Mouse (Mus musculus): ENCODE data around the gene Rnf25. TPM values are rescaled to one million over a fixed set of nuclear protein-coding genes. Genes with fewer than 3 reads are reported as not detected.

Rnf25 gene
- polyA plus RNA-seq, 1 experiment from 2014 or later = 10.6 TPM

Small RNAs within 50 kb of the gene (microRNA-seq; reads per million reads assigned to microRNA genes)
- not detected for gene Gm25035

Other genes starting within 250 kb of the Rnf25 start
- gene Catip, start 239.3 kb downstream of the Rnf25 start, polyA plus RNA-seq (2014; fragmentation: Nextera tagmentation; extraction: Ambion mirVana) = 0.86 and 1.1 TPM in 2 replicates
- gene Slc11a1, start 226.2 kb downstream of the Rnf25 start, polyA plus RNA-seq (2014; fragmentation: Nextera tagmentation; extraction: Ambion mirVana) = 1.7 and 2.2 TPM in 2 replicates
- 12.5 and 19.0 TPM in 2 replicates for gene Ctdsp1, start 209.9 kb downstream of the Rnf25 start, polyA plus RNA-seq (2014; fragmentation: Nextera tagmentation; extraction: Ambion mirVana)
- 0.17 and 0.20 TPM in 2 replicates for gene Vil1, start 192.0 kb downstream of the Rnf25 start, polyA plus RNA-seq (2014; fragmentation: Nextera tagmentation; extraction: Ambion mirVana)
- gene Cnot9, start 95.3 kb downstream of the Rnf25 start, polyA plus RNA-seq (2014; fragmentation: Nextera tagmentation; extraction: Ambion mirVana) = 48.6 and 52.9 TPM in 2 replicates
- 7.5 and 11.9 TPM in 2 replicates for gene Plcd4, start 58.5 kb downstream of the Rnf25 start, polyA plus RNA-seq (2014; fragmentation: Nextera tagmentation; extraction: Ambion mirVana)
- 27.9 and 28.3 TPM in 2 replicates for gene Usp37, start 57.1 kb downstream of the Rnf25 start, polyA plus RNA-seq (2014; fragmentation: Nextera tagmentation; extraction: Ambion mirVana)
- gene Zfp142, start 13.2 kb downstream of the Rnf25 start, polyA plus RNA-seq (2014; fragmentation: Nextera tagmentation; extraction: Ambion mirVana) = 9.3 and 9.5 TPM in 2 replicates
- gene Bcs1l, start 13.1 kb downstream of the Rnf25 start, polyA plus RNA-seq (2014; fragmentation: Nextera tagmentation; extraction: Ambion mirVana) = 22.9 and 26.4 TPM in 2 replicates
- gene Stk36, start within 50 bp of the Rnf25 start, polyA plus RNA-seq (2014; fragmentation: Nextera tagmentation; extraction: Ambion mirVana) = 14.6 and 17.9 TPM in 2 replicates
- 11.6 and 17.1 TPM in 2 replicates for gene Ttll4, start 60.3 kb upstream of the Rnf25 start, polyA plus RNA-seq (2014; fragmentation: Nextera tagmentation; extraction: Ambion mirVana)
- gene Cyp27a1, start 112.2 kb upstream of the Rnf25 start, polyA plus RNA-seq (2014; fragmentation: Nextera tagmentation; extraction: Ambion mirVana) = 1.2 and 2.9 TPM in 2 replicates
- 0.23 TPM in 1 of 2 replicates, not detected in the other for gene Prkag3, start 147.8 kb upstream of the Rnf25 start, polyA plus RNA-seq (2014; fragmentation: Nextera tagmentation; extraction: Ambion mirVana)
- gene Wnt6, start 170.5 kb upstream of the Rnf25 start, polyA plus RNA-seq (2014; fragmentation: Nextera tagmentation; extraction: Ambion mirVana) = 8.4 TPM in 1 of 2 replicates, not detected in the other
- not detected in 2 replicates for gene Wnt10a, start 190.1 kb upstream of the Rnf25 start, polyA plus RNA-seq (2014; fragmentation: Nextera tagmentation; extraction: Ambion mirVana)

Data from neural tube, embryonic 14.5 days (tissue).